Mouse (Mus musculus) ovary, postnatal 10 days (tissue): ENCODE measurements around the gene Rbpms2.
"Not testable (repeated sequence)": the region's sequence is repeated elsewhere in the genome, so short reads cannot be mapped to it uniquely, and the experiment has no call there.

Experiments used
- DNase-seq: peaks from one replicate; pipeline ENCODE4 v3.0.0; 2022; ENCODE audit warnings: low spot score

Gene Rbpms2

DNA sequence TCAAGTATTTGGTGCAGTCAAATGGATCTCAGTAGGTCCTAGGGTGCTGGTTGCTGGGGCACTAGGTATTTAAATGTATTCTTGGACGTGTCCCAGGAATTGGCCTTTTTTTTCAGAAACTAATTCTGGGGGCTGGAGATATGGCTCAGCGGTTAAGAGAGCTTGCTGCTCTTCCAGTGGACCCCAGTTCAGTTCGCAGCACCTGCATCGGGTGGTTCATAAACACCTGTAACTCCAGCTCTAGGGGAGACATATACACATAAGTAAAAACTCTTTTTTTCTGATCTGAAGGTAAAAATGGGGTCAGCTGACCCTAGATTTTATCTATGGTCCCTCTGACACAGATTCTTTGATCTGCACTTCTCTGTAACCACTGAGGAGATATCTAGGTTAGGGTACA lies 8.3 kb upstream of the Rbpms2 start:
- no peak for DNase-seq

DNA sequence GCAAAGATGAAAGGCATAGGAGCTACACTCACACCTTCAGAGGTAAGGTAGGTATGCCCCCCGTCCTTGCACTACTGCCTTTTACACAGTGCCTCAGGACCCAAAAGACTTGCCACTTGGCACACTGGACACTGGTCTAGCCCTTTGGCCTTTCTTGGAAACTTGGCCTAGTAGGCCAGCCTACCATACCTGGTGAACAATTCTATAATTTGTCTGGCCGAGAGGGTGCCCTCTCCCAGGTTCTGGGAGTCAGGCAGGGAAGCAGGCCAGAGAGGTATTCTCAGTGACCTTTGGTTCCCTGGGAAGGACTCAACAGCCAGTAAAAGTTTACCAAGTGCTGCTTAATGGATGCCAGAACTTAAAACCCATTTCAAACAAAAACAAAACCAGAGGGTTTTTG lies 7.8 kb upstream of the Rbpms2 start:
- DNase-seq, result no peak

DNA sequence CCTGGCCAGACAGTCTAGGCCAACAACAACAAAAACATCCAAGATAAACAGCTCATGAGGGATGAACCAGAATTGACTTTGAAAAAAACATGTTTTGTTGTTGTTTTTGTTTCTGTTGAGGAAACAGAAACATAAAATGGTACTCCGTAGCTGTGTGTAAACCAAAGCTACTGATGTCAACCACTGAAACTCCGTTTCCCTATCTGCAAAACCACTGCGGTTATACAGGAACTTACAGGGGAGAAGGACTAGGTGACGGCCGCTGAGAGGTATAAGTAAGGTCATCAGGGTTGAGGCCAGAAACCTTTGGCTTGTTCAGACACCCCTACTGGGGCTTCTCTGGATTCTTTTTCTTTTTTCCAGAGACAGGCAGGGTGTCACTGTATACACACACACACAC lies 6.6 kb upstream of the Rbpms2 start:
- DNase-seq, result no peak

DNA sequence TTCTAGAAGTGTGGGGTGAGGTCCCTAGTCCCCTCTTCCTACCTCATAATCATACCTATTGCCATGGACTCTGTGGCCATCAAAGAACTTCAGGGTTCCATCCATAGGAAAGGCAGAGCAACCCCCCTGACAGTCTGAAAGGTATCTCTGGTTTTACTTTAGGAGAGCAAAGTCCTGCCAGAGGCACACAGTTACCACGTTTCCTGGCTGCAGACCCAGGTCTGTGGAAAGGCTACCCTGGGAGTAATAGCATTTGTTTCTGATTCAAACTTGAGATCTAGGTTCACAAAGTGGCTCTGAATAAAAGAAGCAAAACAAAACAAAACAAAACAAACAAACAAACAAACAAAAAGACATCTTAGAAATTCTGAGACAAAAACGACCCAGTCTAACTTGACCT lies 5.2 kb upstream of the Rbpms2 start:
- no peak for DNase-seq

DNA sequence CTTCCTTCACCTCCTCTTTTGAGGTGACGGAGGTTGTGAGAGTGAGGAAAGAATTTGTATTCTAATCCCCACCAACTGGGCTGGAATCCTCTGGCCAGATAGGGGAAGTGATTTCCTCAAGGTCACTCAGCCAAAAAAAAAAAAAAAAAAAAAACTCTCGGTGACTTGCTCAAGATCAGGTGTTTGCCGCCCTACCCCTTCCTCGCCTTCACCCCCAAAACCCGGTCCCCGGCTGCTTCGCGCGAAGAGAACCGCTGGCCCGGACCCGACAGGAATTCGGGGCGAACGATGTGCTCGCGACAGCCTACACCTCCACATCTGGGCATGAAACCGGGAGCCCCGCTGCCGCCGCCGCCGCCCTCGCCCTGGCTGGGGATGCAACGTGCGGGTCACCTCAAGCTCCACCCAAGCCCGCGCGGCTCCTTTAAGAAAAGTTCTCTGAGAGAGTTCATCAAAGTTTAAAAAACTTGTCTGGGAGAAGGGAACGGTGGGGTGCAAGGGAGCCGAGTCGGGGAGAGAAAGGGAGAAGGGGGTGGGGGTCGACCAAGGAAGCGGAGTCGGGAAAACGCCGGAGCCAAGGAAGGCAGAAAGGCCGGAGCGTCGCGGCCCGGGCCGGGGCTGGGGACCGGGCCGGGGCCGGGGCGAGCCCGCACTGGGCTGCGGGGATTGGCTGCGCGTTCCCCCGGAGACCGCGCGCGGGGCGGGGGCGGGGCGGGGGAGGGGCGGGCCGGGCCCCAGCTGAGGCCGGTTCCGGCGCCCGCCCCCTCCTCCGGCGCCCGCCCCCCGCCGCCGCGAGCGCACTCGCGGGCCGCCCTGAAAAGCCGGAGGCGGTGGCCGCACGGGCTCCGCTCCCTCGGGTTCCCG lies 551 bp downstream of the Rbpms2 start:
- no peak for DNase-seq

DNA sequence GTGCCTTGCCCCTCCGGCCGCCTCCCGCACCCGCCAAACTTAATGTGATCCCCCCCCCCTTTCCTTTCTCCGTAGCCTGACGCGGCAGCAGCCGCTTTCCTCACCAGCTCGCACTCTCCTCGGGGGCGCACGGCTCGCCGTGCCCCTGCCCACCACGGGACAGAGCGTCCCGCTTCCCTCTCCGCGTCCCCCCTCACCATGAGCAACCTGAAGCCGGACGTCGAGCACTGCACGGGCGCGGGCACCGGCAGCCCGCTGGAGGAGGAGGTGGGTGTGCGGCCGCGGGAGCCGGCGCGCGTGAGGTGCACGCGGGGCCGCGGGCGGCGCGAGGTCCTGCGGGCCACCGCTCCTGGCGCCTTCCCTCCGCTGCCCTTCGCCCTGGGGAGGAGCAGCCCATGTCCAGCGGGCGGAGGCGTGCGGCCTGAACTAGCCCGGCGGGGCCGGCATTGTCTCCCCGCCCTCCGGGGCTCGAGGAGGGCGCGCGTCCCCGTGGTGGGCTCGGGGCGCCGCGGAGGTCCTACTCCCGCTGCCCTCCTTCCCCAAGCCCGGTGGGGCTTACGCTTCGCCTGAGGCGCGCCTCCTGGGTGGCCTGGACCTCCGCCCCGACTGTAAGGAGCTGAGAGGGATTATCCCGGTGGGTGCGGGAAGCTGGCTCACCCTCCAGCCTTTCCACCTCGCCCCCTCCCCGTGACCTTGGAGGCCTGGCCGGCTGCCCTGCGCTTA lies 1.3 kb downstream of the Rbpms2 start:
- no peak for DNase-seq

DNA sequence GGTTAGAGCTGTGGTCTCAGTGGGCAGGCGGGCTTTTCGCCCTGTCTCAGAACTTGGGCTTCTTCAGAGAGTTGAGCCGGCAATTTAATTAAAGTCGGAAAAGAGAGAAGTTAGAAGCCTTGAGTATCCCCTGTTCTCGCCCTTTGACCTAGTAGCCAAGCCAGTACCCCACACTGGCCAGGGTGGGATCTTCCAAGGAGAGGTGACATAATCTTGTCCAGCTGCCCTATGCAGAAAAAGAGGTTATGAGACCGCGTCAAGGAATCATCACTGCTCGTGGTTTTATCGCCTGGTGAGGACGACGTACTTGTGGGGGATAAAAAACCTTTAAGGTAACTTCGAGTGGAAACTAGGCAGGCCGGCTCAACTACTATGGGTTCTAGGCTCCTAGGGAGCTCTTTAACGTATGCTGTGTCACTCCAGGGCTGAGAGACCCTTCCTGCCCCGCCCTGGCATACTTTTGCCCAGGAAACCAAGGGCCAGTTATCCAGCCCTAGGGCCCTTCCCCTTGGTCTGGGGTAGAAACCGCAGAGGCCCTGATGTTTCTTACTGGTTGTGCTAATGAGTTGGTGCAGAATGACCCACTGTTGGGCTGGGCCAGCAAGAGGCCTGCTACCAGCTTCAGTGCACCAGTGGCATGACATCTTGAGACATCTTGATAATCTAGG lies 2.0 kb downstream of the Rbpms2 start:
- no peak for DNase-seq

DNA sequence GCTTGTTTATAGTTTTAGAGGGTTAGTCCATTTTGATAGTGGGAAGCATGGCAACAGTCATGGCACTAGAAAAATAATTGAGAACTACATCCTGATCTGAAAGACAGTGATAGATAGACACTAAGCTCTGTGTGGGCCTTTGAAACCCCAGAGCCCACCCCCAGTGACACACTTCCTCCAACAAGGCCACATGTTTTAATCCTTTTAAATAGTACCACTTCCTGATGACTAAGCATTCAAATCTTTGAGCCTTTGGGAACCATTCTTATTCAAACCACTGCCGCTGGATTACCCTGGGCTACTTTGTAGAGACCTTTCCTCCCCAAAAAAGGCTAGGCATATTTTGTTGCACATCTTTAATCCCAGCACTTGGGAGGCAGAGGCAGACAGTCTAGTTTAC lies 6.3 kb downstream of the Rbpms2 start:
- no peak for DNase-seq

DNA sequence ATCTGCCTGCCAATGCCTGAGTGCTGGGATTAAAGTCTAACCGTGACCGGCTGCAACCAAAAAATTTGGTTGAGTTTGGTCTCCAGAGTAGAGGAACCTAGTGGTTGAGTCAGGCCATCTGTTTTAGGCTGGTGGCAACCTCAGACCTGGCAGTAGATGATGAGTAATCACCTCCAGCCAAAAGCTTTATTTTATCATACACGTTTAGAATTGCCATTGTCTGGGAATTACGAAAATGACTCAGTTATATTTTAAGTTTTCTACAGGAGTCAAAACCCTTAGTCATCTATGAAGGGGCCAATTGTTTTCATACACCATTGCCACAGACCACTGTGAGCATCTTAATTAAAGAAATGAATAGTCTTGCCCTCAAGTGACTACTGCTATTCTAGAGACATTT lies 7.5 kb downstream of the Rbpms2 start:
- DNase-seq, result no peak

DNA sequence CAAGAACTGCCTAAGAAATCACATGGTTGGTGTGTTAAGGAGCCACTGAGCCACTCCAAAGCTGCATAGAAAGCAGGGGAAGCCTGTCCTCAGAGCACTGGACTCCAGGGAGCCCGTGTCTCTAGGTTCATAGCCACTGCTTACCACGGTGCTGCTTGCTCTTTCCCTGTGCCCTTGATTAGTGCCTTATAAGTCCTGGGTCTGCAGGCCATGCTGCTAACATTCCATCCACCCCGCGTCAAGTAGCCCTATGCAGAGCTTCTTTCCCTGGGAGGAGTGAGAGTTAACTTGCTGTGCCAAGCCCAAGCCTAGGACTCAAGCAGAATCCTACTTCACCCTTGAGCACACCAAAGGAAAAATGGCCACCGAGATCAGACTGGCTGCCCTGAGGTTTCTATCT lies 9.6 kb downstream of the Rbpms2 start:
- DNase-seq, result no peak

DNA sequence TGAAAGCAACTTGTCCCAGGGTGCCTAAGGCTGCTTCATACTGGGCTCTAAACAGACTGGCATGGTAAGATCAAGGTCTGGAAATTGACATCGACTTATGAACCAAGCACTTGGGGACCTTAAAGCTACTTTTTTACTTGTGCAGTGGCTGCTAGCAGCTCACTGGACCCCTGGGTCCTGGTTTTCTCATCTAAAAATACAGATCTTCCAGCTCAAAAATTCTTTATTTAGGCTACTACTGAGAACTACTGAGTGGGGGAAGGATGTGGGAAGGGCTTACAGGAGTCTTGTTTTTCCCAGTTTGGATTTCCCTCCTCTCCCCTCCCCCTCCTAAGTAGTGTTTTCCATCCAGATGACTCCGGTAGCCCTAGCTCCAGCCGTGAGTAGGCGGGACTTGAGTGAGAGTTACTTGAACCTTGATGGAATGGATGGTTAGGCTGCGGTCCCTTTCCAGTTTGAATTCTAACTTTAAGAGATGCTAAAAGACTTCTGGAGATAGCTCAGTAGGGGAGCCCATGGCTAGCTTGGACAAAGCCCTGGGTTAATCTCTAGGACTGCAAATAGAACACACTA lies 11.5 kb downstream of the Rbpms2 start:
- no peak for DNase-seq

DNA sequence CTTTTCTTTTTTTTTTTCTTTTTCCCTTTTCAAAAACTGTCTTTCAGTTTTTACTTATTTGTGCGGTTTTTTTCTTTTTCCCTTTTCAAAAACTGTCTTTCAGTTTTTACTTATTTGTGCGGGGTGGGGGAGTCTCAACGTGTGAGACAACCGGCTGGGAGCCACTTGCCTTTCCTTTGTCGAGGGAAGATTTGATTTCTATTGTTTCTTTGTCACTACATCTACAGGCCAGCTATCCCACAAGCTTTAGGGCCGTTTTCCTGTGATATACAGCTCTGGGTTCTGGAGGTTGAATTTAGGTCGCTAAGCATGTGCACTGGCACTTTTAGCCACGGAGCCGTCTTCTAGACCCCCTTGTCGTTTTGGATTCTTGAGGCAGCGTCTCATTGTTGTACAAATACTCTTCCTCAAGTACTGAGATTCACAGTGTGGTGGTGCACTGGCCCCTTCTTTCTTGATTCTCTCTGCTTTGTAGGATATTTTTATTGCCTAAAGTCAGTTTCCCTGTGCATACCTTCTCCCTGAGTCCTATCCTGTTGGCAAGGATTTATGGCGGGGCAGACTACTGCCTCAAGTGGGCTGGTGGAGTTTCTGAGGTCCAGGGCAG lies 12.1 kb downstream of the Rbpms2 start:
- no peak for DNase-seq

DNA sequence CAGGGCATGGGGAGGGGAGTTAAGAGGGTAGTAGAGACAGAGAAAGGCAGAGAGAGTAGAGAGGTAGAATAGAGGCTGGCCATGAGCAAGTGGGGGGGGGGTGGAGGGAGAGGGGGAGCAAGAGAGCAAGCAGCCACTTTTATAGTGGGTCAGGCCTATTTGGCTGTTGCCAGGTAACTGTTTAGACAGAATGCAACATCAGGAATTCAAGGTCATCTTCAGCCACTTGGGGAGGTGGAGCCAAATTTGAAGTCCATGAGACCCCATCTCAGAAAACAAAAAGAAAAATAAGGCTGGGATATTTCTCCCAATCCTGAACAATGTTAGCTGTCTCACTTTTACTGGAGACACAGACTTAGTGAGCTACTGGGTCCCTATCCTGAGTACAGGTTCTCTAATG lies 13.1 kb downstream of the Rbpms2 start:
- no peak for DNase-seq

DNA sequence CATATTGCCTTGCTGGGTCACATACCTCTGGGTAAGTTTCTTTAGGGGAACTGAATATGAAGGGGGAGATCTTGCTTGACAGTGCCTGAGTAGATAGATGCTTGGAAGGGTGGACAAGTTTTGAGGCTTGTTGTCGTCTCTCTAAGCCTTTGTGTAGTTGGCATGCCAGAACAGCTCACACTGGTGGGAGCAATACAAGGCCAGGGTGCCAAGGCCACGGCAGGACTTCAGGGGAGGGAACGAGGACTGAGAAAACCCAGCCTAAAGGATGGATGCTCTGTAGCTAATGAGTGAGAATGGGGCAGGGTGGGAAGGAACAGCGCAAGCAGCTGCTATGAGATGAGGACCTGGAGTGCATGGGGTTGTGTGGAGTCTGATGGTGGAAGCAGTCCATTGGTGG lies 15.5 kb downstream of the Rbpms2 start:
- no peak for DNase-seq

DNA sequence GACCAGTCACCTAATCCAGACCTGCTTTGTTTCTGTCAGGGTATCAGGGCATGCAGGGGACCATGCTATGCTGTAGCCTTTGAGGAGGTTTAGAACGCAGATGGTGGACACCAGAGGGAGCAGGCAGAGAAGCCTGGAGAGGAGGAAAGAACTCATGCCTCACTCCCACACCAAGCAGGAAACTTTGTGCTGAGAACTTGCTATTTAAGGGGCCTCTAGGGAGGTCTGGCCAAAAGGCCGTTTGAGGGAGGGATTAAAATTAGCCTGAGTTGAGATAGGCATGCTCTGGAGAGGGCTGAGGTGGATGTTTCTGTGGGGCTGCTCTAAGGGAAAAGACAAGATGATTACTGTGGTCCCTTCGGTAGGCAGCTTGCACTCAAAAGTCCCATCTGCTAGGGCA lies 16.5 kb downstream of the Rbpms2 start:
- DNase-seq, result no peak

DNA sequence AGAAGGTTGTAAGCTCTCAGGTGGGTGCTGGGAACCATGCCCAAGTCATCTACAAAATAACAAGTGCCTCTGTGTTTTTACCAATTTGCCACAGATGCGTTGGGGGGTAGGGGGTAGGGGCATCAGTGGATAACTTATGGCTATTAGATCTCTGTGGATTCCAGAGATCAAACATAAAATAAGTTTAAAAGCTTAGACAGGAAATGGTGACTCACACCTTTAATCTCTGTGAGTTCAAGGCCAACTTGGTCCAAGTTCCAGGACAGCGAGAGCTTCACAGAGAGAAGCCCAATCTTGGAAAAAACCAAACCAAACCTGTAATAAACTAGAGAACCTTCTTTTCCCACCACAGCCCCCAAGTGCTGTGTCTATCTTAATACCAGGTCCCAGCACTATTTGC lies 17.3 kb downstream of the Rbpms2 start:
- DNase-seq, result no peak

DNA sequence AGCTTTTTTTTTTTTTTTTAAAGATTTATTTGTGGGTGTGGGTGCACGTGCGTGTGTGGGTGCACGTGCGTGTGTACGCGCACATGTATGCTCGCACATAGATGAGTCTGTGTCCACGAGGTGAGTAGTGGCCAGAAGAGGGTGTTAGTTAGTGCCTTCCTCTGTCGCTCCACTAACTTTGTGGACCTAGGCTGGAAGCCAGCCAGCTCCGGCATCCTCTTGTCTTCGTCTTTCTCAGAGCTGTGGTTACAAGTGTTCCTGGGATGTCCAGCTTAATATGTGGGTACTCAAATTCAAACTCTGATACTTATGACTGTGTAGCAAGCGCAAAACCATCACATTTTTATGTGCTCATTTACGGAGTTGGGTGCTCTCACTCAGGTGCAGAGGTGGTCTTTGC lies 19.3 kb downstream of the Rbpms2 start:
- no peak for DNase-seq

DNA sequence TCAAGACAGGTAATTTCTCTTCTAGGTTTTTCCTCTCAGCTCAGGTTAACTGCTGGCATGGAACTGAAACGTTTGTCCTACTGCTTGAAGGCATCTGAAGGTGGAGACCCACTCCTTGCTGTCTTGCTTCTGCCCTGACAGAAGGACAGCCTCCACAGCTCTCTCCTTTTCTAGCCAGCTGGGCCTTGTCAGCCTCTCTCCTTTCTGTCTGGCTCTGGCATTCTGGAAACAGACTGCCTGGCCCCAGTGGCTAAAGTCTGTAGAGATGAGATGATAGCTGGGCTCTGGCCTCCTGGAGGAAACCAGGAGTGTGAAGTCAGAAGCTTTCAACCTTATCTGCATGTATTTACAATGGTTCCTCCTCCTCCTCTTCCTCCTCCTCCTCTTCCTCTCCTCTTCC lies 20.5 kb downstream of the Rbpms2 start:
- no peak for DNase-seq

DNA sequence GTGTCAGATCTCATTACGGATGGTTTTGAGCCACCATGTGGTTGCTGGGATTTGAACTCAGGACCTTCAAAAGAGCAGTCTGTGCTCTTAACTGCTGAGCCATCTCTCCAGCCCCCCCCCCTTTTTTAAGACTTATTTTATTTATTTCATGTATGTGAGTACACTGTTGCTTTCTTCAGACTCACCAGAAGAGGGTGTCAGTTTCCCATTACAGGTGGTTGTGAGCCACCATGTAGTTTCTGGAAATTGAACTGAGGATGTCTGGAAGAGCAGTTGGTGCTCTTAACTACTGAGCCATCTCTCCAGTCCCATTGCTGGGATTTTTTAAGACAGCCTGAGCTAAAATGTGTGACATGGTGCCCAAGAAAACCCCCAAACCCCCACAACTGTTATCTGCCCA lies 22.5 kb downstream of the Rbpms2 start:
- not testable (repeated sequence) for DNase-seq

DNA sequence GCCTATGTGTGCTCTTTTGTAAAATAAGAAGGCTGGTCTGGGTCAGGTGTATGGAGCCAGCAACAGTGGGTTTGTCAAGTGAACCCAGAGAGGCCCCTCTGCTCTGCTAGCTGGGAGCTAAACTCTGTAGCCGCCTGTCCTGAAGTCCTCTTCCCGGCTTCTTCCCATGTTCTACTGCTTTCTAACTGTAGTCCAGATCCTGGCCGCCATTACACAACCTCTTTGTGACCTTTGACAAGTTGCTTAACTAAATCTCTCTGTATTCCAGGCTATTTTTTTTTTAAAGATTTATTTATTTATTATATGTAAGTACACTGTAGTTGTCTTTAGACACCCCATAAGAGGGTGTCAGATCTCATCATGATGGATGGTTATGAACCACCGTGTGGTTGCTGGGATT lies 24.3 kb downstream of the Rbpms2 start:
- DNase-seq, result no peak

DNA sequence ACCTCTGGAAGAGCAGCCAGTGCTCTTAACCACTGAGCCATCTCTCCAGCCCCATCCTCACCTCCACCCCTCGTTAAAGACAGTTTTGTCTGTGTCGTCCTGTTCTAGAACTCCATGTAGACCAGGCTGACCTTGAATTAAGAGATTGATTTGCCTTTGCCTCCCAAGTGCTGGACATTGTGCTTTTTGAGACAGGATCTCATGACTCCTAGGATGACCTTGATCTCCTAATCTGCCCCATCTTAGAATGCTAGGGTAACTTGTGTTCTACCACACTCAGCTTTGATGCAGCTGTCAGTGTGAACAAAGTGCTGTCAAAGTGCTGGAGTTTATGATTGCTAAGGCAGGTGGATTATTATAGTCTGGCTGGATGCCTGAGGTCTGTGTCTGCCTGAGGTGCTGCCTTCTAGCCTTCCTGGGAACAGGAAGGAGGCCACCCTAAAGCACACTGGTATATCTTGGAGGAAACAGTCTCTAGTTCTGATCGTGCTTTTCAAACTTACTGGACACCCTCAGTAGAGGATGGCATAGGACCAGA lies 25.3 kb downstream of the Rbpms2 start:
- DNase-seq, result no peak

DNA sequence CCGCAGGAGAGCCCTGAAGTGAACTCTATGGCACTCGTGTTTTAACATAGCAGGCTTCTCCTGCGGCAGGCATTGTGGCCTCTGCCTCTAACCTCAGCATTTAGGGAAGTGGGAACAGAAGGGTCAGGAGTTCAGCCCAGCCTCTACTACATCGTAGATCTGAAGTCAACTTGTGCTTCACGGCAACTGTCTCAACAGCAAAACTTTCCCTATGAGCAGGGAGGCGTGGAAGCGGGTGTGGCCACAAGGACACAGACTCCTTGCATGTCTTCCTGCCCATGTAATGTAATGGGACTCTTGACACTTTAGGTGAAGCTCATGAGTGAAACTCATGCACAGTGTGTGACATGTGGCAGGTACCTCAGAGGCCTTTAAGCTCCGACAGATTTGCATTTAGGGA lies 26.1 kb downstream of the Rbpms2 start:
- DNase-seq, result no peak
